Mouse (Mus musculus): ENCODE results near the gene Aldh1a3.

DNA sequence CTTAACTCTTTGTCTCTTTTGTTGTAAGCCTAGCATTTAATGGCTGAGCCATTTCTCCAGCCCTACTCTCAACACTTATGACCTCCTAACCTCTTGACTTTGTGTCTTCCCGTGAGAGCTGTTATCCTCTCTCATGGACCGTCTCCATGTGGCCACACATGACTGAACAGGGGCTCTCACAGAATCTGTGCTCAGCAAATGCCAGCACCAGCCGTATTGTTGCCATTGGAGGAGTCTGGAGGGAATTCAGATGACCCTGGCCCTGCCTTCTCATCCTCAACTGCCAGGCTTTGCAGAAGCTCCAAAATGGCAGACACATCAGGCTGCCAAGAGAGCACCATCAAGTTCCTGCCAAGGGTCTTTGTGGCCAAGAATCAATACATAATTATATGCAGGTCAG lies 30.0 kb downstream of the Aldh1a3 start:
- TF ChIP-seq EP300 (IDR thresholded peaks at IDR 0.05): no peak
- no peak for TF ChIP-seq CTCF (IDR thresholded peaks at IDR 0.05)

All from lung, postnatal 0 days (tissue).